Mouse (Mus musculus): ENCODE results near the gene Cyp1a2. TPM values are rescaled to one million over a fixed set of nuclear protein-coding genes. Genes with fewer than 3 reads are reported as not detected.

The Cyp1a2 gene
- polyA plus RNA-seq, 1 experiment: 0.08 TPM

Other genes with a start within 250 kb of the Cyp1a2 start
- 51.6 and 57.3 TPM in 2 replicates for gene Ppcdc, start 243.6 kb downstream of the Cyp1a2 start, polyA plus RNA-seq (2012; rRNA removed)
- gene Scamp5, start 215.6 kb downstream of the Cyp1a2 start, polyA plus RNA-seq (2012; rRNA removed): 41.8 and 50.0 TPM in 2 replicates
- 0.74 and 0.93 TPM in 2 replicates for gene Rpp25, start 179.7 kb downstream of the Cyp1a2 start, polyA plus RNA-seq (2012; rRNA removed)
- 202 and 206 TPM in 2 replicates for gene Cox5a, start 162.4 kb downstream of the Cyp1a2 start, polyA plus RNA-seq (2012; rRNA removed)
- gene Fam219b, start 146.2 kb downstream of the Cyp1a2 start, polyA plus RNA-seq (2012; rRNA removed): 9.1 and 12.1 TPM in 2 replicates
- 61.7 and 76.0 TPM in 2 replicates for gene Mpi, start 130.9 kb downstream of the Cyp1a2 start, polyA plus RNA-seq (2012; rRNA removed)
- gene Scamp2, start 122.8 kb downstream of the Cyp1a2 start, polyA plus RNA-seq (2012; rRNA removed): 109 and 114 TPM in 2 replicates
- 46.2 and 47.9 TPM in 2 replicates for gene Ulk3, start 94.3 kb downstream of the Cyp1a2 start, polyA plus RNA-seq (2012; rRNA removed)
- not detected in 2 replicates for gene Cplx3, start 77.4 kb downstream of the Cyp1a2 start, polyA plus RNA-seq (2012; rRNA removed)
- gene Lman1l, start 62.9 kb downstream of the Cyp1a2 start, polyA plus RNA-seq (2012; rRNA removed): not detected in 2 replicates
- 41.3 and 58.2 TPM in 2 replicates for gene Csk, start 30.1 kb downstream of the Cyp1a2 start, polyA plus RNA-seq (2012; rRNA removed)
- 1.3 TPM in 2 replicates for gene Cyp1a1, start 4.2 kb upstream of the Cyp1a2 start, polyA plus RNA-seq (2012; rRNA removed)
- 11.7 and 14.0 TPM in 2 replicates for gene Edc3, start 24.8 kb upstream of the Cyp1a2 start, polyA plus RNA-seq (2012; rRNA removed)
- 92.6 and 97.5 TPM in 2 replicates for gene Clk3, start 82.2 kb upstream of the Cyp1a2 start, polyA plus RNA-seq (2012; rRNA removed)
- gene Arid3b, start 153.1 kb upstream of the Cyp1a2 start, polyA plus RNA-seq (2012; rRNA removed): 4.0 and 4.6 TPM in 2 replicates
- gene Ubl7, start 227.3 kb upstream of the Cyp1a2 start, polyA plus RNA-seq (2012; rRNA removed): 100 and 106 TPM in 2 replicates